Mouse (Mus musculus): ENCODE data around the gene Dlg5.

DNA sequence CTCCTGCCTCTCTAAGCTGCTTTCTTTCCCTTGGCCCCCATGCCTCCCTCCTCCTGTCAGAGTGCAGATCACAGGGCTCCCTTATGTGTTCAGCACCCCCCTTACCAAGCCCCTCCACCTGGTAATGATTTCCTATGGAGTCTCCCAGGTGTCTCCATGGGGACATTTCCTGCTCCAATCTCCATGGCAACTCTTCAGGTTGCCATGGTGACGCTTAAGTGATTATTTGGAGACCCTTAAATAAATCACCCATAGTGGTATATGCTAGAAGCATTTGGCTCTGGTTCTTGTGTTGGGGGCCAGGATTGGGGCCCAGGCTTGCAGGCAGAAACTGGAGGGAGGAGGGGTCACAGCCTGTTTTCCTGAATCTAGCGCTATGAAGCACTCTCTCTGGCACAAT lies 17.2 kb upstream of the Dlg5 start:
- TF ChIP-seq GATA1 (IDR thresholded peaks at IDR 0.05; ENCODE audit: borderline replicate concordance, low read length) (no peak), FLI1 (IDR thresholded peaks at IDR 0.05; ENCODE audit: low read length) (no peak)
